Mouse (Mus musculus) forebrain, embryonic 12.5 days (tissue): ENCODE results near the gene Kif5a. TPM values are rescaled to one million over a fixed set of nuclear protein-coding genes. Genes with fewer than 3 reads are reported as not detected.
"Not testable (repeated sequence)": the region's sequence is repeated elsewhere in the genome, so short reads cannot be mapped to it uniquely, and the experiment has no call there.

Experiments used
- ATAC-seq: fragments of 200-750 bp; cut with Nextera tagmentation; 2 replicates; pipeline ENCODE4 v1.8.0; 2017; ENCODE audit warnings: moderate TSS enrichment; ENCODE audit not compliant: low FRiP score
- H3K27ac ChIP-seq: fragments of 300-500 bp; sonication (generic); 2 replicates; pipeline ENCODE4 v1.5.1; 2016; ENCODE audit warnings: mild to moderate bottlenecking
- H3K27me3 ChIP-seq: fragments of 300-500 bp; sonication (generic); 2 replicates; pipeline ENCODE4 v1.6.1; 2016; ENCODE audit warnings: mild to moderate bottlenecking
- H3K36me3 ChIP-seq: fragments of 300-500 bp; sonication (generic); replicated peaks from 2 replicates; pipeline ENCODE4 v1.6.1; 2016; ENCODE audit warnings: mild to moderate bottlenecking
- H3K4me1 ChIP-seq: fragments of 300-500 bp; sonication (generic); 2 replicates; pipeline ENCODE4 v1.6.1; 2016
- H3K4me2 ChIP-seq: fragments of 300-500 bp; sonication (generic); 2 replicates; pipeline ENCODE4 v1.6.1; 2016; ENCODE audit warnings: mild to moderate bottlenecking, moderate library complexity
- H3K4me3 ChIP-seq: fragments of 300-500 bp; sonication (generic); replicated peaks from 2 replicates; pipeline ENCODE4 v1.5.1; 2016; ENCODE audit warnings: mild to moderate bottlenecking
- H3K9ac ChIP-seq: fragments of 300-500 bp; sonication (generic); 2 replicates; pipeline ENCODE4 v1.6.1; 2016; ENCODE audit warnings: mild to moderate bottlenecking
- H3K9me3 ChIP-seq: fragments of 300-500 bp; sonication (generic); 2 replicates; pipeline ENCODE4 v1.6.1; 2016
- WGBS: fragments of 180-500 bp; shearing (Covaris S2); methylation state at CpG from one replicate; pipeline ENCODE4 v1.1.7; 2016; 5-methylcytosine and 5-hydroxymethylcytosine counted together
- polyA plus RNA-seq: library from polyadenylated mRNA; unstranded; fragments of >200 nt; fragmentation: Nextera tagmentation; extraction: Ambion mirVana; gene quantifications from 2 replicates; pipeline ENCODE4 v1.2.1, GENCODE M21; 2016

Kif5a gene
- polyA plus RNA-seq, result 44.1 and 53.1 TPM in 2 replicates

- Histone ChIP-seq H3K27me3 (peaks cover 17% of the 10 kb centered on the region), H3K4me2 (peak within 1 kb of the TSS; percentile 85), H3K4me1 (peaks cover 54% of the 10 kb centered on the region), H3K4me3 (peak within 1 kb of the TSS; percentile 60), H3K27ac (peak within 1 kb of the TSS; percentile 87), H3K36me3 (no peaks in the 10 kb centered on the region), H3K9ac (peak within 1 kb of the TSS; percentile 75), H3K9me3 (no peaks in the 10 kb centered on the region)
- under 1% methylated on average over 53 of the region's 53 CpGs for WGBS
- peak; percentile 47 for ATAC-seq
Measured at GRCm38 (mm10) chr10:127262548-127263398, at the start of gene Kif5a. Gene Kif5a (minus strand): TSS chr10:127263348.

- peaks cover 18% of the 10 kb centered on the region for H3K36me3 ChIP-seq
- no peaks in the 10 kb centered on the region for H3K27me3 ChIP-seq
- WGBS, result 80% methylated on average over 4 of the region's 4 CpGs
- peaks cover 12% of the 10 kb centered on the region for H3K4me1 ChIP-seq
- H3K9me3 ChIP-seq, result no peaks in the 10 kb centered on the region
- H3K27ac ChIP-seq, result no peak overlapping the region
- H3K4me3 ChIP-seq, result no peak overlapping the region
- no peak overlapping the region for H3K4me2 ChIP-seq
- ATAC-seq, result no peak
- no peak overlapping the region for H3K9ac ChIP-seq
Measured at GRCm38 (mm10) chr10:127312858-127313257, 49.7 kb upstream of the Kif5a start.

- H3K9ac ChIP-seq, result peak overlapping the region; percentile 86; the same call in 1 of the 2 replicates
- peak overlapping the region; percentile 75 for H3K27ac ChIP-seq
- H3K36me3 ChIP-seq, result peaks cover 24% of the 10 kb centered on the region
- H3K4me1 ChIP-seq, result peaks cover 12% of the 10 kb centered on the region
- H3K4me2 ChIP-seq, result peak overlapping the region; percentile 71
- no peaks in the 10 kb centered on the region for H3K27me3 ChIP-seq
- H3K9me3 ChIP-seq, result no peaks in the 10 kb centered on the region
- peak; percentile 64 for ATAC-seq
- peak overlapping the region; percentile 79 for H3K4me3 ChIP-seq
- under 1% methylated on average over 4 of the region's 4 CpGs for WGBS
Measured at GRCm38 (mm10) chr10:127312356-127312676, 49.2 kb upstream of the Kif5a start.

- H3K27me3 ChIP-seq, result no peaks in the 10 kb centered on the region
- ATAC-seq, result peak; percentile 96
- H3K4me3 ChIP-seq, result peak within 1 kb of the TSS; percentile 79
- peak within 1 kb of the TSS; percentile 75 for H3K27ac ChIP-seq
- H3K9me3 ChIP-seq, result no peaks in the 10 kb centered on the region
- H3K9ac ChIP-seq, result peak within 1 kb of the TSS; percentile 86
- peaks cover 12% of the 10 kb centered on the region for H3K4me1 ChIP-seq
- H3K4me2 ChIP-seq, result peak within 1 kb of the TSS; percentile 71
- whole genome bisulfite sequencing, result under 1% methylated on average over 65 of the region's 65 CpGs
- peaks cover 30% of the 10 kb centered on the region for H3K36me3 ChIP-seq
Measured at GRCm38 (mm10) chr10:127311476-127312355, 48.6 kb upstream of the Kif5a start, which contains the start of gene Mars. Gene Mars (minus strand): TSS chr10:127311786.

GRCm38 (mm10) chr10:127310523-127311475 lies 47.7 kb upstream of the Kif5a start:
- Histone ChIP-seq H3K27me3 (no peaks in the 10 kb centered on the region), H3K36me3 (peaks cover 39% of the 10 kb centered on the region), H3K9me3 (no peaks in the 10 kb centered on the region), H3K4me1 (peaks cover 12% of the 10 kb centered on the region), H3K4me2 (peak overlapping the region; percentile 71), H3K4me3 (peak overlapping the region; percentile 79), H3K9ac (peak overlapping the region; percentile 86), H3K27ac (peak overlapping the region; percentile 57; the same call in 1 of the 2 replicates)
- ATAC-seq, result peak; percentile 52
- WGBS, result 39% methylated on average over 23 of the region's 23 CpGs

GRCm38 (mm10) chr10:127309167-127309566 lies 46.0 kb upstream of the Kif5a start:
- Histone ChIP-seq H3K36me3 (peaks cover 55% of the 10 kb centered on the region), H3K4me1 (peaks cover 12% of the 10 kb centered on the region)
- not testable (repeated sequence) for H3K4me3 ChIP-seq, H3K27ac ChIP-seq, H3K9ac ChIP-seq, ATAC-seq, H3K4me2 ChIP-seq, H3K9me3 ChIP-seq, H3K27me3 ChIP-seq
- WGBS, result 79% methylated on average over 3 of the region's 3 CpGs

GRCm38 (mm10) chr10:127303136-127303535 lies 40.0 kb upstream of the Kif5a start:
- Histone ChIP-seq H3K9me3 (no peaks in the 10 kb centered on the region), H3K36me3 (peaks cover 99% of the 10 kb centered on the region), H3K27ac (no peak overlapping the region), H3K9ac (no peak overlapping the region), H3K4me1 (no peaks in the 10 kb centered on the region), H3K27me3 (no peaks in the 10 kb centered on the region), H3K4me2 (no peak overlapping the region), H3K4me3 (no peak overlapping the region)
- 96% methylated on average over 11 of the region's 11 CpGs for WGBS
- no peak for ATAC-seq

GRCm38 (mm10) chr10:127300361-127300760 lies 37.2 kb upstream of the Kif5a start:
- peaks cover 99% of the 10 kb centered on the region for H3K36me3 ChIP-seq
- whole genome bisulfite sequencing, result 95% methylated on average over 6 of the region's 6 CpGs
- ATAC-seq, result no peak

GRCm38 (mm10) chr10:127297015-127297871 lies 34.1 kb upstream of the Kif5a start:
- ATAC-seq, result no peak

More at GRCm38 (mm10) chr10:127300361-127300760, 37.2 kb upstream of the Kif5a start:
- H3K9me3 ChIP-seq, result no peaks in the 10 kb centered on the region
- H3K4me1 ChIP-seq, result no peaks in the 10 kb centered on the region
- H3K27me3 ChIP-seq, result no peaks in the 10 kb centered on the region
- H3K27ac ChIP-seq, result no peak overlapping the region
- no peak overlapping the region for H3K9ac ChIP-seq
- H3K4me2 ChIP-seq, result no peak overlapping the region
- H3K4me3 ChIP-seq, result no peak overlapping the region

GRCm38 (mm10) chr10:127295986-127296794 lies 33.0 kb upstream of the Kif5a start:
- no peak for ATAC-seq
- Histone ChIP-seq H3K9me3 (no peaks in the 10 kb centered on the region), H3K36me3 (peaks cover 81% of the 10 kb centered on the region), H3K27me3 (no peaks in the 10 kb centered on the region), H3K27ac (no peak overlapping the region), H3K9ac (no peak overlapping the region), H3K4me1 (peaks cover 17% of the 10 kb centered on the region), H3K4me3 (no peak overlapping the region), H3K4me2 (no peak overlapping the region)
- 92% methylated on average over 24 of the region's 24 CpGs for WGBS

More at GRCm38 (mm10) chr10:127297015-127297871, 34.1 kb upstream of the Kif5a start:
- Histone ChIP-seq H3K4me1 (peaks cover 6% of the 10 kb centered on the region), H3K9ac (no peak overlapping the region), H3K9me3 (no peaks in the 10 kb centered on the region), H3K36me3 (peaks cover 91% of the 10 kb centered on the region), H3K4me2 (no peak overlapping the region), H3K27ac (no peak overlapping the region), H3K4me3 (no peak overlapping the region), H3K27me3 (no peaks in the 10 kb centered on the region)
- 93% methylated on average over 16 of the region's 16 CpGs for WGBS
